Mouse (Mus musculus) right cerebral cortex, postnatal 14 days (tissue): ENCODE results near the gene Ppil1.
"Not testable (repeated sequence)": the region's sequence is repeated elsewhere in the genome, so short reads cannot be mapped to it uniquely, and the experiment has no call there.

ENCODE experiments used
- DNase-seq: peaks from one replicate; pipeline ENCODE4 v3.0.0; 2022

Ppil1 gene

GRCm38 (mm10) chr17:29280422-29280821, 16.4 kb upstream of the Ppil1 start:
- no peak for DNase-seq

- DNase-seq: no peak
These were observed 9.9 kb upstream of the Ppil1 start for GRCm38 (mm10) chr17:29273889-29274288.

- no peak for DNase-seq
These were observed 9.2 kb upstream of the Ppil1 start for GRCm38 (mm10) chr17:29273156-29273555.

GRCm38 (mm10) chr17:29270148-29270698, 6.2 kb upstream of the Ppil1 start:
- no peak for DNase-seq

GRCm38 (mm10) chr17:29269349-29269706, 5.3 kb upstream of the Ppil1 start:
- DNase-seq: no peak

GRCm38 (mm10) chr17:29268682-29269348, 4.8 kb upstream of the Ppil1 start, which contains the start of gene BC004004:
Gene BC004004, plus strand, starts transcription at chr17:29268788.
- DNase-seq: peak; percentile 97

- no peak for DNase-seq
These were observed 4.1 kb upstream of the Ppil1 start for GRCm38 (mm10) chr17:29267931-29268681.

GRCm38 (mm10) chr17:29267040-29267439, 3.1 kb upstream of the Ppil1 start:
- not testable (repeated sequence) for DNase-seq

GRCm38 (mm10) chr17:29264760-29265159, 774 bp upstream of the Ppil1 start:
- DNase-seq: no peak

- no peak for DNase-seq
These were observed 569 bp downstream of the Ppil1 start for GRCm38 (mm10) chr17:29263417-29263816.

GRCm38 (mm10) chr17:29262259-29262649, 1.7 kb downstream of the Ppil1 start:
- no peak for DNase-seq

GRCm38 (mm10) chr17:29261603-29262258, 2.3 kb downstream of the Ppil1 start:
- no peak for DNase-seq

- no peak for DNase-seq
These were observed 3.5 kb downstream of the Ppil1 start for GRCm38 (mm10) chr17:29260501-29260900.

GRCm38 (mm10) chr17:29259489-29259888, 4.5 kb downstream of the Ppil1 start:
- peak; percentile 85 for DNase-seq

GRCm38 (mm10) chr17:29258921-29259320, 5.1 kb downstream of the Ppil1 start:
- DNase-seq: no peak

- DNase-seq: no peak
These were observed 5.9 kb downstream of the Ppil1 start for GRCm38 (mm10) chr17:29258025-29258558.

- no peak for DNase-seq
These were observed 6.9 kb downstream of the Ppil1 start for GRCm38 (mm10) chr17:29257001-29257511.

GRCm38 (mm10) chr17:29256507-29256906, 7.5 kb downstream of the Ppil1 start:
- DNase-seq: no peak

- not testable (repeated sequence) for DNase-seq
These were observed 9.2 kb downstream of the Ppil1 start for GRCm38 (mm10) chr17:29254784-29255183.

- no peak for DNase-seq
These were observed 10.3 kb downstream of the Ppil1 start for GRCm38 (mm10) chr17:29253684-29254083.

- DNase-seq: no peak
These were observed 10.8 kb downstream of the Ppil1 start for GRCm38 (mm10) chr17:29253236-29253635.

GRCm38 (mm10) chr17:29251608-29252390, 12.2 kb downstream of the Ppil1 start:
- no peak for DNase-seq
